Mouse (Mus musculus) bone marrow, adult 2 months (tissue): ENCODE measurements around the gene Prrg4. TPM values are rescaled to one million over a fixed set of nuclear protein-coding genes. Genes with fewer than 3 reads are reported as not detected.

Experiments used
- H3K27ac ChIP-seq: fragments of 200-500 bp; 2 replicates; pipeline ENCODE4 v1.5.1; 2012; ENCODE audit warnings: low read depth, mild to moderate bottlenecking, control low read depth, inconsistent platforms, low read length; ENCODE audit not compliant: control insufficient read depth, poor library complexity, insufficient read depth
- H3K4me1 ChIP-seq: fragments of 200-500 bp; 2 replicates; pipeline ENCODE4 v1.6.1; 2011; ENCODE audit warnings: low read length; ENCODE audit not compliant: control insufficient read depth, insufficient read depth
- H3K4me3 ChIP-seq: fragments of 200-500 bp; replicated peaks from 2 replicates; pipeline ENCODE3; 2011; ENCODE audit warnings: mild to moderate bottlenecking, low read depth, low read length, control low read depth; ENCODE audit not compliant: control insufficient read depth
- CTCF ChIP-seq: fragments of 200-500 bp; IDR thresholded peaks from 2 replicates; pipeline ENCODE4 v1.5.1; 2011; ENCODE audit warnings: low read length, control low read depth; ENCODE audit not compliant: control insufficient read depth, insufficient read depth
- POLR2A ChIP-seq: fragments of 200-500 bp; IDR thresholded peaks from 2 replicates; pipeline ENCODE4 v1.6.1; 2011; ENCODE audit warnings: low read depth, mild to moderate bottlenecking, control low read depth, low read length, borderline replicate concordance; ENCODE audit not compliant: control insufficient read depth
- WGBS: fragments of 180-500 bp; shearing (Covaris S2); methylation state at CpG from one replicate; pipeline ENCODE4 v1.1.7; 2018; 5-methylcytosine and 5-hydroxymethylcytosine counted together
- polyA plus RNA-seq: library from polyadenylated mRNA; stranded (reverse); fragments of >200 nt; gene quantifications from 2 replicates; pipeline ENCODE4 v1.2.4, GENCODE M21; 2011; ENCODE audit warnings: low replicate concordance; ENCODE audit not compliant: missing spikeins, insufficient read depth, insufficient read length

The Prrg4 gene
- polyA plus RNA-seq, 1 experiment, result not detected

DNA sequence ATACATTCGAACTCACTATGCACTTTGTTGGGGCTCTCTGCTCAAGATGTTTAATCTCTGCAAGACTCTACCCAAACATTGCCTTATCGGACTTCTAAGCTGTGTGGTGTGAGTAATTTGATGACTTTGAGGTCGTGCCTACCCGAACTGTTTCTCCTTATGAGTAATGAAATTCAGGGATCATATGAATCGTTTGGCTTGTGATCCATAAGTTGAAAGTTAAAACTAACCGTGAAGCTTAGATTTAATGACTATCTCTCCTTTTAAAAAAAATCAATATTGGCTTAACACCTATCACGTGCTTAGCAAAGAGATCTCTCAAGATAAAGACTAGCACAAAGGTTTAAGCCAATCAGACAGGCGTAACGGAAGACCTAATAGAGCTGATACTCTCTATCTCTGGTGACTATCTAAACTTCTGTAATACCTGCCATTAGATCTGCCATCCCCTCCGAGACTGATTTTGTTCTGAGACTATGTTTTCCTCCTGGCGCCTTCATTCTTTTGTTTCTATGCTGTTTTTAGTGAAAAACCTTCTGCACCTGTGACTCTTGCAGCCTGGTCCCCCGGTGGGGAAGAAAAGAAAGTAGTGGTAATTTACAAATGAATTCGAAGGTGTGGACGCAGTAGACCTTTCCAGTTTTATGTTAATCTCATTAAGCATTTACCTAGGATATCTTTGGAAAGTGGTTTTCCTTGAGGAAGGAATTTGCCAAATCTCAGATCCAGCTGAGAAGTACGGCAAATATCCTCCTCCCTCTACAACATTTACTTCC, 31.9 kb downstream of the Prrg4 start:
- TF ChIP-seq POLR2A (no peak), CTCF (no peak)
- Histone ChIP-seq H3K4me1 (no peaks in the 10 kb centered on the region), H3K4me3 (no peak overlapping the region), H3K27ac (no peak overlapping the region)
- WGBS, result under 1% methylated on average over 15 of the region's 15 CpGs

DNA sequence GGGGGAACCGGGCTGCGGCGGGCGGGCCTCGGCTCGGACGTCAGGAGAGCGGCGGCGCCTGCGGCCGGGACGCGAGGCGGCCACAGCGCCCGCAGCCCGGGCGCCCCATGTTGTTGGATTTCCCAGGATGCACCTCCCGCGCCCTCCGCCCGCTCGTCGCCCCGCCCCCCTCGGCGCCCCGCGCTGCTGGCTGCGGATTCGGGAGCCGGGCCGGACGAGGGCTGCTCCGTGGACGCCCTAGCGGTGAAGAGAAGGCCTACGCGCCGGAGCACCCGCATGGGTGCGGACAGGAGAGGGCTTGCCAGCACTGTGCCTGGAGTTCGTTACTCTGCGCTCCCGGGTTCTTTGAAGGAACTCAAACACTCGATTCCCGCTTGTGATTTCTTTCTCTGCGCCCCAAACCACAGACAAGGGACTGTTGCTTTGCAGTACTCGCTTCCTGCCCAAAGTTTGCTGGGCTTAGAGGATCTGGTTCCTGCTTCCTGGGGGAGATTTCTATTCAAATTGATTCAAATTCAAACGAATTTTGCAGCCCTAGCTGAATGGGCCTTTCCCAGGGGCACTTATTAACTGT, 32.7 kb downstream of the Prrg4 start:
- Histone ChIP-seq H3K4me1 (no peaks in the 10 kb centered on the region), H3K27ac (peak overlapping the region; percentile 30), H3K4me3 (peak overlapping the region; percentile 76)
- under 1% methylated on average over 49 of the region's 51 CpGs for whole genome bisulfite sequencing
- TF ChIP-seq POLR2A (peak; percentile 36; the same call in 1 of the 2 replicates), CTCF (peak; percentile 46; the same call in 1 of the 2 replicates)

GRCm38 (mm10) chr2:104816371-104816827, 33.3 kb downstream of the Prrg4 start, which contains the start of gene Qser1:
Gene Qser1 (minus strand): TSS chr2:104816760.
- WGBS, result under 1% methylated on average over 50 of the region's 50 CpGs
- TF ChIP-seq CTCF (no peak), POLR2A (no peak)
- peak within 1 kb of the TSS; percentile 76 for H3K4me3 ChIP-seq

GRCm38 (mm10) chr2:104815561-104816370, 33.9 kb downstream of the Prrg4 start:
- Histone ChIP-seq H3K4me3 (peak overlapping the region; percentile 57), H3K27ac (no peak overlapping the region; the same call in 1 of the 2 replicates), H3K4me1 (no peaks in the 10 kb centered on the region)
- under 1% methylated on average over 33 of the region's 33 CpGs for WGBS
- TF ChIP-seq POLR2A, result no peak
- TF ChIP-seq CTCF, result no peak

More at GRCm38 (mm10) chr2:104816371-104816827, 33.3 kb downstream of the Prrg4 start, which contains the start of gene Qser1:
- peak within 1 kb of the TSS; percentile 36 for H3K27ac ChIP-seq
- H3K4me1 ChIP-seq, result no peaks in the 10 kb centered on the region

- Histone ChIP-seq H3K27ac (no peak overlapping the region), H3K4me3 (no peak overlapping the region), H3K4me1 (no peaks in the 10 kb centered on the region)
- no peak for TF ChIP-seq CTCF
- no peak for TF ChIP-seq POLR2A
- 30% methylated on average over 5 of the region's 5 CpGs for WGBS
These were observed 35.3 kb downstream of the Prrg4 start for GRCm38 (mm10) chr2:104814181-104814951.

- 0% methylated on average over 1 of the region's 1 CpGs for WGBS
- TF ChIP-seq CTCF (no peak), POLR2A (no peak)
These were observed 44.2 kb downstream of the Prrg4 start for GRCm38 (mm10) chr2:104805435-104805834.

More at GRCm38 (mm10) chr2:104805435-104805834, 44.2 kb downstream of the Prrg4 start:
- Histone ChIP-seq H3K4me1 (no peaks in the 10 kb centered on the region), H3K4me3 (no peak overlapping the region), H3K27ac (no peak overlapping the region)

Other genes starting within 250 kb of the Prrg4 start
- 2.7 and 3.9 TPM in 2 replicates for gene Tcp11l1, start 137.7 kb downstream of the Prrg4 start, polyA plus RNA-seq
- gene Pin1rt1, start 133.5 kb downstream of the Prrg4 start, polyA plus RNA-seq, result not detected in 2 replicates
- 1.7 TPM in 1 of 2 replicates, not detected in the other for gene Depdc7, start 107.0 kb downstream of the Prrg4 start, polyA plus RNA-seq
- 1.2 and 2.8 TPM in 2 replicates for gene Qser1, start 33.1 kb downstream of the Prrg4 start, polyA plus RNA-seq
- 8.8 TPM in 1 of 2 replicates, not detected in the other for gene Ccdc73, start 17.9 kb upstream of the Prrg4 start, polyA plus RNA-seq
- gene Eif3m, start 167.2 kb upstream of the Prrg4 start, polyA plus RNA-seq, result 97.7 and 133 TPM in 2 replicates
- gene Gm11060, start 242.1 kb upstream of the Prrg4 start, polyA plus RNA-seq, result not detected in 2 replicates